27 mouse cellular contexts compared by ENCODE assay signal in genomic region chr10:117635078-117635771, GRCm38 (mm10).
"Had no signal": no experiment of that assay in that cellular context is flagged by ENCODE, and none has a peak within 500 bp of the region (broad histone marks: within the 10 kb centered on the region; RNA-seq: fewer than 3 reads in every experiment).

No protein-coding gene starts in this region.

- H3K27ac ChIP-seq: limb, embryonic 10.5 days; limb, embryonic 12.5 days; limb, embryonic 13.5 days; limb, embryonic 15.5 days; liver, embryonic 12.5 days; liver, embryonic 13.5 days; liver, embryonic 14.5 days; liver, embryonic 15.5 days; lung, embryonic 15.5 days; macrophage; midbrain, embryonic 10.5 days; midbrain, embryonic 12.5 days; midbrain, embryonic 13.5 days; midbrain, embryonic 15.5 days; neural tube, embryonic 12.5 days had no signal

- H3K9ac ChIP-seq: limb, embryonic 12.5 days; limb, embryonic 13.5 days; limb, embryonic 15.5 days; liver, embryonic 12.5 days; liver, embryonic 13.5 days; liver, embryonic 14.5 days; liver, embryonic 15.5 days; liver, postnatal 0 days; lung, embryonic 14.5 days; lung, embryonic 15.5 days; midbrain, embryonic 12.5 days; midbrain, embryonic 13.5 days; midbrain, embryonic 15.5 days; neural tube, embryonic 12.5 days had no signal

- DNase-seq: left cerebral cortex, postnatal 4 days; liver, embryonic 13.5 days; liver, postnatal 0 days; lung, adult 18-20 months; lung, adult 2 months; lung, embryonic 14.5 days; lung, postnatal 10 days; lung, postnatal 14 days; lung, postnatal 36 days; lung, postnatal 4 days; midbrain, embryonic 14.5 days had no signal

- H3K4me1 ChIP-seq: limb, embryonic 15.5 days; lung, embryonic 15.5 days; midbrain, embryonic 10.5 days; midbrain, embryonic 12.5 days; midbrain, embryonic 13.5 days; midbrain, embryonic 15.5 days; neural tube, embryonic 12.5 days had no signal

- H3K36me3 ChIP-seq: limb, embryonic 13.5 days; limb, embryonic 15.5 days; liver, embryonic 12.5 days; liver, embryonic 13.5 days; liver, embryonic 15.5 days; lung, embryonic 15.5 days; midbrain, embryonic 10.5 days; midbrain, embryonic 12.5 days; midbrain, embryonic 13.5 days; midbrain, embryonic 15.5 days; neural tube, embryonic 12.5 days had no signal

- H3K4me3 ChIP-seq: limb, embryonic 10.5 days; limb, embryonic 12.5 days; limb, embryonic 13.5 days; limb, embryonic 15.5 days; liver, embryonic 12.5 days; liver, embryonic 13.5 days; liver, embryonic 15.5 days; lung, embryonic 15.5 days; megakaryocyte, embryonic 14.5 days; midbrain, embryonic 10.5 days; midbrain, embryonic 12.5 days; midbrain, embryonic 13.5 days; midbrain, embryonic 15.5 days; myocyte; neural tube, embryonic 12.5 days had no signal
